Mouse (Mus musculus) G1E (cell line): ENCODE data around the gene Lrba. TPM values are rescaled to one million over a fixed set of nuclear protein-coding genes. Genes with fewer than 3 reads are reported as not detected.

ENCODE experiments used
- ATAC-seq: 2 replicates; pipeline ENCODE4 v1.8.0; 2016; ENCODE audit warnings: mild to moderate bottlenecking; ENCODE audit not compliant: insufficient number of reproducible peaks, poor library complexity, low FRiP score, severe bottlenecking; ENCODE audit errors: extremely low read depth
- DNase-seq: peaks from one replicate; pipeline ENCODE4 v3.0.0; 2012; ENCODE audit warnings: low spot score
- H3K27me3 ChIP-seq: 2 replicates; pipeline ENCODE4 v1.6.1; 2012; ENCODE audit warnings: mild to moderate bottlenecking, low read length, inconsistent platforms; ENCODE audit not compliant: insufficient read depth
- H3K36me3 ChIP-seq: replicated peaks from 2 replicates; pipeline ENCODE3; 2012; ENCODE audit warnings: mild to moderate bottlenecking, inconsistent platforms
- H3K4me1 ChIP-seq: 2 replicates; pipeline ENCODE4 v1.6.1; 2012; ENCODE audit warnings: low read depth, low read length, inconsistent platforms, mixed read lengths; ENCODE audit not compliant: insufficient read depth
- H3K4me3 ChIP-seq: 2 replicates; pipeline ENCODE4 v1.5.1; 2012; ENCODE audit warnings: low read depth, mild to moderate bottlenecking, inconsistent platforms, low read length, moderate library complexity, mixed read lengths
- H3K9me3 ChIP-seq: replicated peaks from 2 replicates; pipeline ENCODE4 v1.6.1; 2012; ENCODE audit warnings: inconsistent platforms
- CTCF ChIP-seq: IDR thresholded peaks from 2 replicates; pipeline ENCODE4 v1.5.1; 2012; ENCODE audit warnings: low read depth, low read length, inconsistent platforms, mixed read lengths
- GATA1 ChIP-seq: IDR thresholded peaks from 2 replicates; pipeline ENCODE4 v1.6.1; 2012; ENCODE audit warnings: borderline replicate concordance, low read length, inconsistent platforms, mixed read lengths
- GATA2 ChIP-seq: IDR thresholded peaks from 2 replicates; pipeline ENCODE4 v1.6.1; 2012; ENCODE audit warnings: low read depth, low read length, inconsistent platforms, borderline replicate concordance
- POLR2AphosphoS5 ChIP-seq: IDR thresholded peaks from 2 replicates; pipeline ENCODE4 v1.6.1; 2012; ENCODE audit warnings: low read depth, low read length, inconsistent platforms; ENCODE audit not compliant: insufficient replicate concordance
- TAL1 ChIP-seq: conservative IDR thresholded peaks from 2 replicates; pipeline ENCODE4 v1.6.1; 2012; ENCODE audit warnings: low read depth, low read length, inconsistent platforms, mixed read lengths
- polyA plus RNA-seq: library from polyadenylated mRNA; stranded (reverse); fragments of >175 nt; gene quantifications from 2 replicates; pipeline ENCODE4 v1.2.3, GENCODE M21; 2012
- total RNA-seq, 2 experiments: library from RNA; stranded (forward) in 1 of 2; stranded (reverse) in 1 of 2; fragments of 200-1000 nt in 1 of 2; fragments of >200 nt in 1 of 2; fragmentation: Nextera tagmentation in 1 of 2; gene quantifications; 2 replicates each; pipeline ENCODE4 v1.2.3; 2014 to 2017

Gene Lrba
- total and polyA plus RNA-seq, 3 experiments = 6.1 to 34.4 (median 30.4) TPM

- DNase-seq (no peak), ATAC-seq (no peak)
- TF ChIP-seq POLR2AphosphoS5 (no peak), CTCF (no peak), GATA2 (no peak), TAL1 (no peak), GATA1 (no peak)
- H3K36me3 ChIP-seq = no peaks in the 10 kb centered on the region
- no peaks in the 10 kb centered on the region for H3K27me3 ChIP-seq
- no peak overlapping the region for H3K4me3 ChIP-seq
- no peaks in the 10 kb centered on the region for H3K9me3 ChIP-seq
- peaks cover 8% of the 10 kb centered on the region for H3K4me1 ChIP-seq
Measured at GRCm38 (mm10) chr3:86252588-86252987, 28.1 kb downstream of the Lrba start.

DNA sequence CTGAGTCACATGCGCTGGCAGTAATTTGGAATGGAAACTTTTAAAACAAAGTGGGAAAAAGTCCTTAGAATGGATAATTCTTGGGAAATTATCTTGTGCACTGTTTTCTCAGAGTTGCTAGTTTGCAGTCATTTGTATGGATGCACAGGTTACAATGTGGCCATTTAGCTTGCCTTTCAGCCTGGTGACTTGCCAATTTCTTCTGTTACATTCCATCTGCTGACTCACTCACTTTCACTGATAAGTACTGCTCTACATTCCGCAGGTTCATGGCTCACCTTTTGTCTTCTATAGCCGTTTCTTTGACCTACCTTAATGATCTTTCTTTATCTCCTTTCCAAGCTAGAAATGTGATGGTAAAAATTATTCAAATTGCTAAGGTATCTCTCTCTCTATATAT, 28.6 kb downstream of the Lrba start:
- Histone ChIP-seq H3K9me3 (no peaks in the 10 kb centered on the region), H3K27me3 (no peaks in the 10 kb centered on the region), H3K4me3 (no peak overlapping the region), H3K4me1 (peaks cover 8% of the 10 kb centered on the region), H3K36me3 (no peaks in the 10 kb centered on the region)
- ATAC-seq = no peak
- DNase-seq = no peak
- TF ChIP-seq TAL1 (no peak), GATA1 (no peak), CTCF (no peak), POLR2AphosphoS5 (no peak), GATA2 (no peak)

DNA sequence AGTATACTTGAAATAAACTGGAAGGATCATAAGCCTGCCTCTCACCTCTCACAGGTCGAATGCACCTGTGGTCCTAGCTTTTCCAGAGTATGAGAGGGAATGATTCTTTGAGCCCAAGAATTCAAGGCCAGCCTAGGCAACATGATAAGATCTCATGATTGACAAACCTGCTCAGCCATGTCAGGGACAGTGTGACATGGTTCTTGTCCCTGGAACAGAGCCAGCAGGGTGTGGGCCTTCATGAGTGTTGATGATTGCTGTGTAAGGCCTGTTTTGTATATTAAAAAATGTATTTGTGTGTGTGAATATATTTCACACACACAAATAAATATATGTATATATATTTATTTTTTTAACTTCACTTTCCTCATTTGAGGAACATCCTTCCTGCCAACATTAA, 29.3 kb downstream of the Lrba start:
- H3K4me1 ChIP-seq = peaks cover 8% of the 10 kb centered on the region

GRCm38 (mm10) chr3:86268074-86268702, 43.7 kb downstream of the Lrba start:
- Histone ChIP-seq H3K4me1 (no peaks in the 10 kb centered on the region), H3K9me3 (no peaks in the 10 kb centered on the region), H3K27me3 (no peaks in the 10 kb centered on the region), H3K36me3 (no peaks in the 10 kb centered on the region), H3K4me3 (no peak overlapping the region)
- TF ChIP-seq GATA2 (no peak), GATA1 (no peak), POLR2AphosphoS5 (no peak), CTCF (peak; percentile 14; the same call in 1 of the 2 replicates)
- ATAC-seq = peak; percentile 63; the same call in 1 of the 2 replicates
- DNase-seq = no peak

More for the DNA sequence above, 29.3 kb downstream of the Lrba start:
- no peak for ATAC-seq
- H3K27me3 ChIP-seq = no peaks in the 10 kb centered on the region
- no peak for TF ChIP-seq POLR2AphosphoS5
- no peaks in the 10 kb centered on the region for H3K9me3 ChIP-seq
- H3K36me3 ChIP-seq = no peaks in the 10 kb centered on the region
- no peak for DNase-seq
- no peak overlapping the region for H3K4me3 ChIP-seq

GRCm38 (mm10) chr3:86275651-86276050, 51.2 kb downstream of the Lrba start:
- peaks cover 21% of the 10 kb centered on the region for H3K4me1 ChIP-seq

GRCm38 (mm10) chr3:86291326-86291725, 66.8 kb downstream of the Lrba start:
- Histone ChIP-seq H3K9me3 (no peaks in the 10 kb centered on the region), H3K27me3 (no peaks in the 10 kb centered on the region), H3K4me3 (no peak overlapping the region), H3K36me3 (peaks cover 9% of the 10 kb centered on the region), H3K4me1 (peaks cover 7% of the 10 kb centered on the region; the same call in 1 of the 2 replicates)
- ATAC-seq (no peak), DNase-seq (no peak)
- TF ChIP-seq CTCF = no peak
- no peak for TF ChIP-seq GATA2
- no peak for TF ChIP-seq GATA1
- TF ChIP-seq POLR2AphosphoS5 = no peak
- no peak for TF ChIP-seq TAL1

More at GRCm38 (mm10) chr3:86275651-86276050, 51.2 kb downstream of the Lrba start:
- Histone ChIP-seq H3K27me3 (no peaks in the 10 kb centered on the region), H3K9me3 (no peaks in the 10 kb centered on the region), H3K36me3 (peaks cover 6% of the 10 kb centered on the region), H3K4me3 (no peak overlapping the region; the same call in 1 of the 2 replicates)
- DNase-seq (no peak), ATAC-seq (no peak)
- no peak for TF ChIP-seq TAL1
- no peak for TF ChIP-seq GATA2
- TF ChIP-seq POLR2AphosphoS5 = no peak
- no peak for TF ChIP-seq GATA1
- TF ChIP-seq CTCF = no peak

GRCm38 (mm10) chr3:86294866-86295265, 70.4 kb downstream of the Lrba start:
- DNase-seq (no peak), ATAC-seq (no peak)
- Histone ChIP-seq H3K36me3 (peaks cover 17% of the 10 kb centered on the region), H3K4me1 (no peaks in the 10 kb centered on the region), H3K4me3 (no peak overlapping the region), H3K27me3 (no peaks in the 10 kb centered on the region), H3K9me3 (no peaks in the 10 kb centered on the region)
- TF ChIP-seq GATA1 (no peak), GATA2 (no peak), POLR2AphosphoS5 (no peak), CTCF (no peak)
